Mouse (Mus musculus) neural tube, embryonic 13.5 days (tissue): ENCODE measurements at regions not wholly inside any gene's neighbourhood (a gene's known extent, or its start where the extent isn't known, plus 50 kb on each side); places are given as distances from the start of the nearest gene placed in this dataset.
"Not testable (repeated sequence)": the region's sequence is repeated elsewhere in the genome, so short reads cannot be mapped to it uniquely, and the experiment has no call there.

Experiments used
- ATAC-seq: fragments of 200-750 bp; cut with Nextera tagmentation; 2 replicates; pipeline ENCODE4 v1.8.0; 2017; ENCODE audit warnings: low read depth, mild to moderate bottlenecking, moderate TSS enrichment, moderate library complexity
- H3K27ac ChIP-seq: fragments of 300-500 bp; sonication (generic); replicated peaks from 2 replicates; pipeline ENCODE4 v1.5.1; 2015; ENCODE audit warnings: moderate library complexity, mild to moderate bottlenecking, inconsistent platforms
- H3K27me3 ChIP-seq: fragments of 300-500 bp; sonication (generic); 2 replicates; pipeline ENCODE4 v1.6.1; 2015; ENCODE audit warnings: mild to moderate bottlenecking, inconsistent platforms
- H3K36me3 ChIP-seq: fragments of 300-500 bp; sonication (generic); 2 replicates; pipeline ENCODE4 v1.6.1; 2015; ENCODE audit warnings: mild to moderate bottlenecking, inconsistent platforms
- H3K4me1 ChIP-seq: fragments of 300-500 bp; sonication (generic); replicated peaks from 2 replicates; pipeline ENCODE4 v1.6.1; 2015; ENCODE audit warnings: inconsistent platforms
- H3K4me2 ChIP-seq: fragments of 300-500 bp; sonication (generic); 2 replicates; pipeline ENCODE4 v1.6.1; 2015; ENCODE audit warnings: inconsistent platforms, mild to moderate bottlenecking, moderate library complexity
- H3K4me3 ChIP-seq: fragments of 300-500 bp; sonication (generic); 2 replicates; pipeline ENCODE4 v1.5.1; 2015; ENCODE audit warnings: mild to moderate bottlenecking, inconsistent platforms
- H3K9ac ChIP-seq: fragments of 300-500 bp; sonication (generic); 2 replicates; pipeline ENCODE4 v1.6.1; 2015; ENCODE audit warnings: moderate library complexity, mild to moderate bottlenecking, inconsistent platforms
- H3K9me3 ChIP-seq: fragments of 300-500 bp; sonication (generic); 2 replicates; pipeline ENCODE4 v1.6.1; 2016; ENCODE audit warnings: inconsistent platforms
- WGBS: fragments of 180-500 bp; shearing (Covaris S2); methylation state at CpG from one replicate; pipeline ENCODE4 v1.1.7; 2015; 5-methylcytosine and 5-hydroxymethylcytosine counted together

- ATAC-seq, H3K9me3 ChIP-seq, H3K27ac ChIP-seq, H3K4me2 ChIP-seq, H3K36me3 ChIP-seq, H3K27me3 ChIP-seq, H3K4me1 ChIP-seq, H3K4me3 ChIP-seq, H3K9ac ChIP-seq: not testable (repeated sequence)
- no CpG with 5 or more reads among the region's 5 CpGs for WGBS
Observed at GRCm38 (mm10) chr14:53299735-53300134, 804.2 kb upstream of the Olfr1507 start.

DNA sequence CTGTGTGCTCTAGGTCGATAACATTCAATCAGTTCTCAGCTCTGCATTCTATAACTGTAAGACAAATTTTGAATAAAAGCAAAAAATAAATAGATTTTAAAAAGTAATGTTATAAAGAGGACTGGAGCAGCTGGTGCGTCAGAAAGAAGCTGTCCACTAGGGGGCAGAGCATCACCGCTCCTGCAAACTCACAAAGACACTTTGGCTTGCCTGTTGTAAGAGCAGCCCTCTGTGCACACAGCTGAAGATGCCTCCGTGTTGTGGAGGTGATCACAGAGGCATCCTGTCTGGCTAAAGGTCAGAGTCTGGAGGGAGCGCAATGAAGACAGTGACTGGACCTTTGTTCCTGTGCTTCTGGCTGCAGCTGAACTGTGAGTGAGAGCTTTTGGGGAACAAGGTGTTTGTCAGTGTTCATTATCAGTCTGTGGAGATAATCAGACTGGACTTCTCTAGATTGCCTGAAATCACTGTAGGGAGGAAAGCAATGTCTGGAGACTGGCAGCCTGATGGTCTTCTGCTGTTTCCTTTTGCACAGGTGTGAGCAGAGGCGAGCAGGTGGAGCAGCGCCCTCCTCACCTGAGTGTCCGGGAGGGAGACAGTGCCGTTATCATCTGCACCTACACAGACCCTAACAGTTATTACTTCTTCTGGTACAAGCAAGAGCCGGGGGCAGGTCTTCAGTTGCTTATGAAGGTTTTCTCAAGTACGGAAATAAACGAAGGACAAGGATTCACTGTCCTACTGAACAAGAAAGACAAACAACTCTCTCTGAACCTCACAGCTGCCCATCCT is 788.0 kb upstream of the Olfr1507 start:
- H3K9ac ChIP-seq, H3K4me3 ChIP-seq, H3K4me1 ChIP-seq, H3K9me3 ChIP-seq, H3K27me3 ChIP-seq, H3K4me2 ChIP-seq, H3K36me3 ChIP-seq, H3K27ac ChIP-seq: not testable (repeated sequence)
- peak; percentile 89 for ATAC-seq
- no CpG with 5 or more reads among the region's 12 CpGs for WGBS

- H3K4me1 ChIP-seq, H3K4me3 ChIP-seq, H3K36me3 ChIP-seq, H3K9ac ChIP-seq, ATAC-seq, H3K9me3 ChIP-seq, H3K27ac ChIP-seq, H3K4me2 ChIP-seq, H3K27me3 ChIP-seq: not testable (repeated sequence)
- 85% methylated on average over 3 of the region's 4 CpGs for WGBS
Observed at GRCm38 (mm10) chr14:53273218-53273617, 777.7 kb upstream of the Olfr1507 start.

GRCm38 (mm10) chr14:53267693-53268092 is 772.1 kb upstream of the Olfr1507 start:
- H3K9me3 ChIP-seq, H3K27ac ChIP-seq, H3K9ac ChIP-seq, H3K4me3 ChIP-seq, H3K36me3 ChIP-seq, H3K4me1 ChIP-seq, H3K27me3 ChIP-seq, H3K4me2 ChIP-seq, ATAC-seq: not testable (repeated sequence)
- no CpG with 5 or more reads among the region's 2 CpGs for WGBS

DNA sequence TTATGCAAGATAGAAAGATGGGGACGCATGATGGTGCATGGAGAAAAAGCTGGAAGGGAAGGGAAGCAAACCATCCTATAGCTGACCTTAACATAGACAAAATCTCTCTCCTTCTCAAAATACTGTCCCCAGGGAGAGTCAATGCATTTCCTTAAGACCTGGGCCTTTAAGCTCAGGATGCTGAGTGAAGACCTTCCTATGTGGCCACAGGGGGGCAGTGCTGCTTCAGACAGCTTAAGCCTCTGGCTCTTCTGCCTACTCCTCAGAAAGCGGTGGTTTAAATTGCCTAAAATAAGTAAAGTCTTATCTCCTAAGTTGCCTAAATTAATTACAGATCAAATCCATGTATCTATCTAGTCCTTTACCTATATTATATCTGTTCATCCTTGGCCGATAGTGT is 760.4 kb upstream of the Olfr1507 start:
- H3K36me3 ChIP-seq, H3K27ac ChIP-seq, H3K9me3 ChIP-seq, H3K27me3 ChIP-seq, H3K9ac ChIP-seq, ATAC-seq, H3K4me1 ChIP-seq, H3K4me3 ChIP-seq, H3K4me2 ChIP-seq: not testable (repeated sequence)
- no CpG with 5 or more reads among the region's 3 CpGs for WGBS

DNA sequence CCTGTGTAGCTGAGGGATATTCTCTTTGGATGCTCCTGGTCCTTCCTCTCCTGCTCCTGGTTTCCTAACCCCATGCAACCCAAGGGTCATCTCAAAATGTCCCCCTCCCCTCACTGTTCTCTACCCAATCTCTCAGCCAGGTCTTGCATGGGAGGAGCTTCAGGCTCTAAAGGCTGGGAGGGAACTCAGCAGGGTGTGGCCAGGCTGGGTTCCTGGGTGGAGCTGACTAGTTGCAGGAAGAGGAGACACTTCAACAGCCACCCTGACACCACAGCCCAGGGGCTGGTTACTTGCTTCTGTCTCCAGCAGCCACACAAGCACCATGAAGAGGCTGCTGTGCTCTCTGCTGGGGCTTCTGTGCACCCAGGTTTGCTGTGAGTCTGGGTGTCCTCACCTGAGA is 757.9 kb upstream of the Olfr1507 start:
- not testable (repeated sequence) for H3K4me1 ChIP-seq, H3K27ac ChIP-seq, H3K27me3 ChIP-seq, H3K9ac ChIP-seq, H3K4me3 ChIP-seq, ATAC-seq, H3K4me2 ChIP-seq, H3K36me3 ChIP-seq, H3K9me3 ChIP-seq

DNA sequence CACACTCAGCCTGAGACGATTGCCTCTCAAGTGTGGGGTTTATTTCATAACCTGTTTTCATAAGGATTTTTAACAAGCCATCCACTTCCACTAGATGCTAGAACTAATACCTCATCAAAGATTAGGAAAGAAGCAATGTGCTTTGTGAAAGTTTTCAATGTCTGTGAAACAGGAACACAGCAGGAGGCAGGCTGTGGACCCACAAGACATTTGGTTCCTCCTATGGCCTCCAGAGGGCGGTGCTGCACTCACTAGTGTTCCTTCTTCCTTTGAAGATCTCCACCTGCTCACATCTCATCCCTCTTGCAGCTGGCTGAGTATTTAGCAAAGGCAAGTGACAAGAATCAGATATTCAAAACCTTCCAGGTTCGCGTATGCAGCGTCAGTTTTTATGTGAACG is 735.6 kb upstream of the Olfr1507 start:
- not testable (repeated sequence) for H3K9me3 ChIP-seq, H3K27ac ChIP-seq, H3K4me1 ChIP-seq, H3K27me3 ChIP-seq, H3K4me2 ChIP-seq, ATAC-seq, H3K36me3 ChIP-seq, H3K9ac ChIP-seq, H3K4me3 ChIP-seq
- WGBS: no CpG with 5 or more reads among the region's 6 CpGs

- not testable (repeated sequence) for H3K27ac ChIP-seq, H3K4me1 ChIP-seq, H3K4me2 ChIP-seq, H3K36me3 ChIP-seq, H3K27me3 ChIP-seq, H3K4me3 ChIP-seq, ATAC-seq, H3K9me3 ChIP-seq, H3K9ac ChIP-seq
- no CpG with 5 or more reads among the region's 1 CpGs for WGBS
Observed at GRCm38 (mm10) chr14:53224789-53225188, 729.2 kb upstream of the Olfr1507 start.

DNA sequence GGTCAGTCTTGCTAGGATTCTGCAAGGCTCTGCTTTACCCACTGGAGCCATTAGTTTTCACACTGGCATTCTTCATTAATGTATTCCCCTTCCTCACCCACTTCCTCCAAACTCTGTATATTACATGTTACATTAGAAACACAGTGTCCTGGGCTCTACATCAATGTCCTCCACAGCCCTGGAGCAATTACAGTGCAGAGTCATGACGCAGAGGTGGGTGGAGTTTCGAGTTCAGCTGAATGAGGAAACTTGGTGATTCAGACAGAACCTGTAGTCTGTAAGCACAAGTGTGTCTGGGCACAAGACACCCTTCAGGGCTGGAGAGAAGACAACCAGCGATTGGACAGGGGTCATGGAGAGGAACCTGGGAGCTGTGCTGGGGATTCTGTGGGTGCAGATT is 715.0 kb upstream of the Olfr1507 start:
- H3K9ac ChIP-seq, H3K27me3 ChIP-seq, H3K4me1 ChIP-seq, ATAC-seq, H3K4me3 ChIP-seq, H3K36me3 ChIP-seq, H3K9me3 ChIP-seq, H3K27ac ChIP-seq, H3K4me2 ChIP-seq: not testable (repeated sequence)
- no CpG with 5 or more reads among the region's 3 CpGs for WGBS

DNA sequence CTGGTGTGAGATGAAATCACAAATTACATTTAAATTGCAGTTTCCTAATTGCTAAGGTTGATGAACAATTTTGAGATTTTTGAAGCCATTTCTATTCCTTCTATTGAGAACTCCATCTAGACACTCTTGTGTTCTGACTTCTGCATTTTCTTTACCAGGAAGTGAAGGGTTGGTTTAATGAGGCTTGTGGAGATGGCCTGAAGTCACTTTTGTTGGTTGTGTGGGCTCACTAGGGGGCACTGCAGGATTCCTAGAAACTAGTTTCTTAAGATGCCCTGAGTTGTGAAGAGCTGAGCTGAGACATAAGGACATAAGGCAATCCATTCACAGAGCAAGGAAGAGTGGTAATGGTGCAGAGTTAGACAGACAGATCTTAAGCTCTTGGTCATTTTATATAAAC is 713.7 kb upstream of the Olfr1507 start:
- H3K27me3 ChIP-seq, H3K27ac ChIP-seq, H3K4me3 ChIP-seq, H3K9me3 ChIP-seq, H3K4me2 ChIP-seq, ATAC-seq, H3K36me3 ChIP-seq, H3K9ac ChIP-seq, H3K4me1 ChIP-seq: not testable (repeated sequence)

DNA sequence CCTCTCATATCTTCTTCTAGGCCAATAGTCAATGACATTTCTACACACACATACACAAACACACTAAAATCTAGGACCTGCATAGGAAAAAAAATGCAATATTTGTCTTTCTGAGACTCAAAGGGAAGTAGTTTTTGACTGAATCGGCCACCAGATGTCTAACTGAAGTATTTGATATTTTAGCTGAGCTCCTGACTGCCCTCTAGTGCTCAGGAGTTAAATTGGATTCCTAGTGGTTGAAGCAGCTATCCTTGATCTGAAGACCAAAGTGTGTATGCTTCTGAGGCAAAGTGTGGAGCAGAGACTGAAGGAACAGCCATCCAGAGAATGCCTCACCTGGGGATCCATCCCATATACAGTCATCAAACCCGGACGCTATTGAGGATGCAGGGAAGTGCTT is 695.4 kb upstream of the Olfr1507 start:
- H3K27me3 ChIP-seq, H3K9ac ChIP-seq, H3K27ac ChIP-seq, H3K9me3 ChIP-seq, H3K4me3 ChIP-seq, H3K36me3 ChIP-seq, H3K4me1 ChIP-seq, ATAC-seq, H3K4me2 ChIP-seq: not testable (repeated sequence)
- no CpG with 5 or more reads among the region's 3 CpGs for WGBS

DNA sequence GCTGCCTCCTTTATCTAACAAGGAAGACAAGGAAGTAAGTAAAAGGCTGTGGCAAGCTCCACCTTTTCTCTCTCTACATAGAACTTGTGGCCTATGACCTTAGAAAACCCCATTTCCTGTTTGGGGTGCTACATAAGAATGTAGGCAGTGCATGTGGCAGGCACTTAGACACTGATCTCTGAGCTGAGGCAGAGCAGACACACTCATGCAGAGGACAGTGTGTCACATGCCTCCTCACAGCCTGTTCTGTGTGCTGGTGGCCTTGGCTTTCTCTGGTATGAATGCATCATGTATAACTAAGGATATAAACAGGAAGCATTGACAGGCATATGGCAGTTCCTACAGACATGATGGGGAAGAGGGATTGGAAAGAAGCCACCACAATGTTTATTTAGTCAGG is 678.5 kb upstream of the Olfr1507 start:
- not testable (repeated sequence) for H3K27ac ChIP-seq, ATAC-seq, H3K27me3 ChIP-seq, H3K9ac ChIP-seq, H3K36me3 ChIP-seq, H3K4me3 ChIP-seq, H3K4me1 ChIP-seq, H3K9me3 ChIP-seq, H3K4me2 ChIP-seq

DNA sequence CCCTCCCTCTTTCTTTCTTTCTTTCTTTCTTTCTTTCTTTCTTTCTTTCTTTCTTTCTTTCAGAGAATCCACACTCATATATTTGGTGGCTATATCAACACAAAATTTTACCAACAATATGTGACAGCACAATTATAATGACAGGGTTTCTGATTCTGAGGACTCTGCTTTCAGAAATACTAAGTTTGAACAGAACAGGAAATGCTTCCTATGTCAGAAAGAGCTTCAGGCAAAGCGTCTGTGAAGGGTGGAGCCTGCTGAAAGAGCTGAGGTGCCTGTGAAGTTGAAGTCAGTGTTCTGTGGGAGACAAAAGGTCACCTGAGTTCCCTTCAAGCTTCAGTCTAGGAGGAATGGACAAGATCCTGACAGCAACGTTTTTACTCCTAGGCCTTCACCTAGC is 670.8 kb upstream of the Olfr1507 start:
- H3K4me1 ChIP-seq, H3K27ac ChIP-seq, H3K4me2 ChIP-seq, H3K4me3 ChIP-seq, ATAC-seq, H3K9me3 ChIP-seq, H3K27me3 ChIP-seq, H3K9ac ChIP-seq, H3K36me3 ChIP-seq: not testable (repeated sequence)
- no CpG with 5 or more reads among the region's 2 CpGs for WGBS
